Mouse (Mus musculus) bone marrow, adult 2 months (tissue): ENCODE measurements around the gene Selenon.

Experiments used
- CTCF ChIP-seq: fragments of 200-500 bp; IDR thresholded peaks from 2 replicates; pipeline ENCODE4 v1.5.1; 2011; ENCODE audit warnings: low read length, control low read depth; ENCODE audit not compliant: control insufficient read depth, insufficient read depth
- POLR2A ChIP-seq: fragments of 200-500 bp; IDR thresholded peaks from 2 replicates; pipeline ENCODE4 v1.6.1; 2011; ENCODE audit warnings: low read depth, mild to moderate bottlenecking, control low read depth, low read length, borderline replicate concordance; ENCODE audit not compliant: control insufficient read depth

DNA sequence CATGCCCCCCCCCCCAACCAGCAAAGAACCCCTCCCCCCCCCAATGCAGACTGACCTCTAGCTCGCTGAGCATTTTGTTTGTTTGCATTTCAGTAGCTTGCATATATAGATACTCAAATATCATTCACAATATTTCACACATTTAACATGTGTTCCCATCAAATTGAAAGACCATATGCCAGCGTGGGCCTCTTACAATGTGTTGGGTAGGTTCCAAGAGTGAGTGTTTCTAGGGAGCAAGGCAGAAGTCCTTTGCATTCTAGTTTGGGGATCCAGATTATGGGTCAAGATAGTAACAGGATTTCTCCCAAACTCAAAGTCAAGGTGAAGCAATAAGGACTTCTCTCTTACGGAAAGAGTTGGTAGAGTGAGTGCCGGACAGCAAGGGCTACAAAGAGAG lies 33.4 kb downstream of the Selenon start:
- TF ChIP-seq CTCF (no peak), POLR2A (no peak)
